Mouse (Mus musculus) midbrain, embryonic 13.5 days (tissue): Measurements from ENCODE around the gene Polr3k. TPM values are rescaled to one million over a fixed set of nuclear protein-coding genes. Genes with fewer than 3 reads are reported as not detected.

Experiments used
- ATAC-seq: fragments of 200-750 bp; cut with Nextera tagmentation; 2 replicates; pipeline ENCODE4 v1.8.0; 2017; ENCODE audit warnings: mild to moderate bottlenecking, moderate TSS enrichment, moderate library complexity
- H3K27ac ChIP-seq: fragments of 300-500 bp; sonication (generic); 2 replicates; pipeline ENCODE4 v1.5.1; 2015; ENCODE audit warnings: inconsistent platforms, mild to moderate bottlenecking, moderate library complexity
- H3K27me3 ChIP-seq: fragments of 300-500 bp; sonication (generic); 2 replicates; pipeline ENCODE4 v1.6.1; 2015; ENCODE audit warnings: mild to moderate bottlenecking, inconsistent platforms
- H3K36me3 ChIP-seq: fragments of 300-500 bp; sonication (generic); 2 replicates; pipeline ENCODE4 v1.6.1; 2015; ENCODE audit warnings: mild to moderate bottlenecking, inconsistent platforms
- H3K4me1 ChIP-seq: fragments of 300-500 bp; sonication (generic); replicated peaks from 2 replicates; pipeline ENCODE4 v1.6.1; 2015; ENCODE audit warnings: inconsistent platforms
- H3K4me2 ChIP-seq: fragments of 300-500 bp; sonication (generic); replicated peaks from 2 replicates; pipeline ENCODE4 v1.6.1; 2015; ENCODE audit warnings: moderate library complexity, mild to moderate bottlenecking, inconsistent platforms
- H3K4me3 ChIP-seq: fragments of 300-500 bp; sonication (generic); replicated peaks from 2 replicates; pipeline ENCODE4 v1.5.1; 2015; ENCODE audit warnings: mild to moderate bottlenecking, inconsistent platforms
- H3K9ac ChIP-seq: fragments of 300-500 bp; sonication (generic); replicated peaks from 2 replicates; pipeline ENCODE4 v1.6.1; 2015; ENCODE audit warnings: mild to moderate bottlenecking, inconsistent platforms
- H3K9me3 ChIP-seq: fragments of 300-500 bp; sonication (generic); 2 replicates; pipeline ENCODE4 v1.6.1; 2016; ENCODE audit warnings: mild to moderate bottlenecking, inconsistent platforms
- WGBS: fragments of 180-500 bp; shearing (Covaris S2); methylation state at CpG from one replicate; pipeline ENCODE4 v1.1.7; 2015; 5-methylcytosine and 5-hydroxymethylcytosine counted together
- polyA plus RNA-seq: library from polyadenylated mRNA; unstranded; fragments of >200 nt; fragmentation: Nextera tagmentation; extraction: Ambion mirVana; gene quantifications from 2 replicates; pipeline ENCODE4 v1.2.1, GENCODE M21; 2015

Polr3k gene
- 98.4 and 110 TPM in 2 replicates for polyA plus RNA-seq

- H3K27me3 ChIP-seq, result no peaks in the 10 kb centered on the region
- peak within 1 kb of the TSS; percentile 85 for H3K4me3 ChIP-seq
- H3K27ac ChIP-seq, result peak within 1 kb of the TSS; percentile 90
- H3K36me3 ChIP-seq, result peaks cover 11% of the 10 kb centered on the region
- under 1% methylated on average over 35 of the region's 35 CpGs for WGBS
- peak within 1 kb of the TSS; percentile 84 for H3K4me2 ChIP-seq
- no peaks in the 10 kb centered on the region for H3K9me3 ChIP-seq
- peak; percentile 100 for ATAC-seq
- peaks cover 32% of the 10 kb centered on the region for H3K4me1 ChIP-seq
- H3K9ac ChIP-seq, result peak within 1 kb of the TSS; percentile 89
Measured at GRCm38 (mm10) chr2:181863791-181864535, at the start of gene Polr3k. Gene Polr3k (plus strand): TSS chr2:181864337.

DNA sequence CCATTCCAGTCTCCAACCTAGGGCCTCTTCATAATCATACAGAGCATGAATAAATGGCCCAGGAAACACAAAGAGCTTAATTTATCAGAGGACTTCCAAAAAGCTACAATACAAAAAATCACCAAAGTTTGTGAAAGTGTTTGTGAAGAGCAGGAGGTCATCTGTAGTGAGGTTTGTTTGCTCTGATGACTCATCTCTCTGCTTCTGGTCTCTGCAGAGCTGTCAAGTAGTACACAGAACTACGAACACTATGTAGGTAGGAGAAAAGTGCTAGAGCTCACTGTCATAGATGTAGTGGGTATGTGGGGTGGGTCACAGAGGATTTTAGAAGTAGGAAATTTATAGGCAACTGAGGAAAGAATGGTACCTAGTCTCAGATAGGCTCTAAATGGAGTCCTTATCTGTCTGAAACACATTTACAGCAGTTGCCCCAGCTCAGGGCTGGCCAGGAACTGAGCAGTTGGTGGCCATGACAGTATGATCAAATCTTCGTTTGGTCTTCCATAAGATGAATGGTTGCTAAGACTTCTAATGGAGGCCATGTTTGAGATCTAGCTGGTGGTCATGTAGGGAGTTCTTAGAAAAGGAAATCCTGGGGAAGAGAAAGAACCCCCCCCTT lies 35.0 kb upstream of the Polr3k start:
- 76% methylated on average over 2 of the region's 2 CpGs for WGBS
- Histone ChIP-seq H3K4me3 (no peak overlapping the region), H3K27me3 (no peaks in the 10 kb centered on the region), H3K27ac (no peak overlapping the region), H3K4me1 (no peaks in the 10 kb centered on the region), H3K36me3 (peaks cover 55% of the 10 kb centered on the region), H3K9ac (no peak overlapping the region), H3K4me2 (no peak overlapping the region), H3K9me3 (no peaks in the 10 kb centered on the region)
- no peak for ATAC-seq

DNA sequence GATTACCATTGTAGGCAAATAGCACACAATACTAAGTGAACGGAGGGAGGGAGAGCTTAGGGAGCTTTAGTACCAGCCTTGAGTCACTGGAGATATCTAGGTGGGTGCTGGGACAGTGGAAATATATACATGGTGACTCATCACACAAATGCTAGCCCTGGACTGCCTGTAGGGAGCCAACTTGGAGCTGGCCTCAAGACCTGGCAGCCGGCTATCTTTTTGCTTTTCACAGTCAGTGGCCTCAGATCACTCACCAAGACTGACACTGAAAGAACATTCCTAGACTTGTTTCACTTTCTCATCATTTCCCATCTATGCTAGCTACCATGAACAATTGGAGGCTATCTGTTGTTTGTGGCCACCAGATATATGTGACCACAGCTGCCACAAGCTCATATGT lies 31.4 kb upstream of the Polr3k start:
- Histone ChIP-seq H3K4me3 (no peak overlapping the region), H3K9me3 (no peaks in the 10 kb centered on the region), H3K4me1 (peaks cover 5% of the 10 kb centered on the region), H3K36me3 (peaks cover 24% of the 10 kb centered on the region), H3K4me2 (no peak overlapping the region), H3K27ac (no peak overlapping the region), H3K27me3 (no peaks in the 10 kb centered on the region), H3K9ac (no peak overlapping the region)
- no peak for ATAC-seq
- 66% methylated on average over 2 of the region's 2 CpGs for WGBS

- Histone ChIP-seq H3K36me3 (peaks cover 8% of the 10 kb centered on the region), H3K9ac (peak within 1 kb of the TSS; percentile 83), H3K4me1 (peaks cover 17% of the 10 kb centered on the region), H3K4me3 (peak within 1 kb of the TSS; percentile 69), H3K4me2 (peak within 1 kb of the TSS; percentile 78), H3K27ac (peak within 1 kb of the TSS; percentile 85), H3K27me3 (no peaks in the 10 kb centered on the region), H3K9me3 (no peaks in the 10 kb centered on the region)
- ATAC-seq, result peak; percentile 99
- 0% methylated on average over 35 of the region's 35 CpGs for WGBS
Measured at GRCm38 (mm10) chr2:181837372-181838292, 26.5 kb upstream of the Polr3k start, which contains the start of gene Pcmtd2. Gene Pcmtd2 (plus strand): TSS chr2:181837854.

DNA sequence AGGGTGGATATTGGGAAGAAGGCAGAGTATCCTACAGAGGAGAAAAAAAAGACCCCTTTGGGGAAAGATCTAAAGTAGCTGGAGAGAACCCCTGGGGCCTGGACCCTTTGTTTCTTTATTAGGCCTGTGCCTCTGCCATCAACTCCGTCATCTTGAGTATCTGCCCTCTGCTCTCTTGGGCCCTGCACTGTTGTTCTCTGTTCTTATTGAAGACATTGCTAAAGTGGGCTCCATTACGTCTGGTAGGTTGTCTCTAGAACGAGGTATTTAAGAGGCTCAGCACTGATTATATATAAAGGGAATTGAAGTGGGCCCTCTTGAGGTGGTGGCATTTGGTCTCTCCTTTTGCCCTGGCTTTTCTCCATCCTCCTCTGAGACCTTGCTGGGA lies 25.9 kb upstream of the Polr3k start:
- Histone ChIP-seq H3K4me1 (peaks cover 17% of the 10 kb centered on the region), H3K9me3 (no peaks in the 10 kb centered on the region), H3K36me3 (peaks cover 9% of the 10 kb centered on the region), H3K4me3 (peak overlapping the region; percentile 69), H3K4me2 (peak overlapping the region; percentile 78), H3K27ac (peak overlapping the region; percentile 85), H3K9ac (peak overlapping the region; percentile 83), H3K27me3 (no peaks in the 10 kb centered on the region)
- ATAC-seq, result peak; percentile 47
- WGBS, result 1% methylated on average over 3 of the region's 3 CpGs

DNA sequence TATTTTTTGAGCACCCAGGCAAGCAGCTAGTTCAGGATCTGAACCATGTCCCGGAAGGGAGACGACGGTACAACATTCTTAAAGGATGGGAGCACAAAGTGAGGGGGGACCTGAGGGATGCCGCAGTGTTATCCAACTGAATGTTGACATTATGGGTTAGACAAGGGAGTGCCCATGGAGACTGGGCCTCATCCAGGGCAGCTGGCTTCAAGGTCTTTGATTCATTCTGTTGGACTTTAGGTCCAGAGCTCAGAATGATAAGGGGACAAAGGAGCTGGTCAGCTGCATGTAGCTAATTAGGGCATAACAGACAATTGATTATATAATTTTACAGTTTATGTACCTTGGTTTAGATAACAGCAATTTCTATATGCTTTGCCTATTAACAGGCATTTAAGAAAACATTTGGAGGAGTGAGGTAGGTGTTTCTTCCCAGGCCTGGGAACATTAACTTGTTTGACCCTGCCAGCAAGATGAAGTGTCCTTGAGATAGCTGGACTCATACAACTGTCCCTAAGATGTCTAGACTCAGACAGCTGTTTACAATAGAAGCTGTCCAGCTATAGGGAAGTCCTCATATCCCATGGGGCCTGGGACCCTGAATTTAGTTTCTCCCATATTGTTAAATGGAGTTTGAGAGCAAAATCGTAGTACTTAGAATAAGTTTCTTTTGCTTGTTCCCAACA lies 18.3 kb upstream of the Polr3k start:
- Histone ChIP-seq H3K27me3 (no peaks in the 10 kb centered on the region), H3K4me2 (no peak overlapping the region), H3K27ac (no peak overlapping the region), H3K36me3 (peaks cover 48% of the 10 kb centered on the region), H3K4me3 (no peak overlapping the region), H3K9me3 (no peaks in the 10 kb centered on the region), H3K9ac (no peak overlapping the region), H3K4me1 (no peaks in the 10 kb centered on the region)
- WGBS, result 87% methylated on average over 5 of the region's 5 CpGs
- no peak for ATAC-seq

DNA sequence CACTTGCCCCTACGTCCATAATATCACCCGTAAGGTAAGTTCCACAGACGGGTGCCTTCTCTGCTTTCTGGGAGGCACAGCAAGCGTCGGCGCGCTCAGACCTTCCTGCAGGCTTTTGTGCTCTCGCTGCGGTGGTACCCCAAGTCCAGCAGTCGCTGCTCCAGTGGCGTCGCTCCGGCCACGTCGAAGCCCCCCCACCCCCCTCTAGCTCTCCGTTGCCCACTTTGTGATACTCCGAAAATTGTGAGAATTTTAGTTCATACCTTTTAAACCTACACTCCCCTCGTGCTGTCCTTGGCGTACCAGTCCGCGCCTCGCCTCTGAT lies 361 bp downstream of the Polr3k start:
- Histone ChIP-seq H3K36me3 (peaks cover 17% of the 10 kb centered on the region), H3K27me3 (no peaks in the 10 kb centered on the region), H3K27ac (peak overlapping the region; percentile 90), H3K9ac (peak overlapping the region; percentile 89), H3K4me3 (peak overlapping the region; percentile 85), H3K9me3 (no peaks in the 10 kb centered on the region), H3K4me1 (peaks cover 32% of the 10 kb centered on the region), H3K4me2 (peak overlapping the region; percentile 84)
- ATAC-seq, result peak; percentile 65
- under 1% methylated on average over 22 of the region's 22 CpGs for WGBS

- H3K4me2 ChIP-seq, result no peak overlapping the region
- WGBS, result 61% methylated on average over 5 of the region's 5 CpGs
- ATAC-seq, result no peak
- H3K4me3 ChIP-seq, result no peak overlapping the region
- no peak overlapping the region for H3K27ac ChIP-seq
- H3K9me3 ChIP-seq, result no peaks in the 10 kb centered on the region
- no peaks in the 10 kb centered on the region for H3K27me3 ChIP-seq
- H3K36me3 ChIP-seq, result peaks cover 30% of the 10 kb centered on the region
- no peak overlapping the region for H3K9ac ChIP-seq
- peaks cover 32% of the 10 kb centered on the region for H3K4me1 ChIP-seq
Measured at GRCm38 (mm10) chr2:181866931-181867330, 2.8 kb downstream of the Polr3k start.

DNA sequence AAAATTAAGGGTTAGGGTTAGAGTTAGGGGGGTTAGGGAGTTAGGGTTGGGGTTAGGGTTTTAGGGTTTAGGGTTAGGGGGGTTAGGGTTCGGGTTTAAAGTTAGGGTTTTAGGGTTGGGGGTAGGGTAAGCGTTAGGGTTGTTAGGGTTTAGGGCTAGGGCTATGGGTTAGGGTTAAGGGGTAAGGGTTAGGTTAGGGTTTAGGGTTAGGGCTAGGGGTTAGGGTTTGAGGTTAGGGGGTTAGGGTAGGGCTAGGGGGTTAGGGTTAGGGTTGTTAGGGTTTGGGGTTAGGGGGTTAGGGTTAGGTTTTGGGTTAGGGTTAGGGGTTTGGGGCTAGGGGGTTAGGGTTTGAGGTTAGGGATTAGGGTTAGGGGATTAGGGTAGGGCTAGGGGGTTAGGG lies 6.9 kb downstream of the Polr3k start:
- 92% methylated on average over 2 of the region's 2 CpGs for WGBS
- peaks cover 11% of the 10 kb centered on the region for H3K4me1 ChIP-seq
- ATAC-seq, result no peak
- no peaks in the 10 kb centered on the region for H3K27me3 ChIP-seq
- H3K36me3 ChIP-seq, result peaks cover 38% of the 10 kb centered on the region
- no peaks in the 10 kb centered on the region for H3K9me3 ChIP-seq
- no peak overlapping the region for H3K4me2 ChIP-seq
- H3K4me3 ChIP-seq, result no peak overlapping the region
- H3K9ac ChIP-seq, result no peak overlapping the region
- no peak overlapping the region for H3K27ac ChIP-seq

GRCm38 (mm10) chr2:181878903-181879302 lies 14.8 kb downstream of the Polr3k start:
- Histone ChIP-seq H3K9me3 (no peaks in the 10 kb centered on the region), H3K27ac (no peak overlapping the region), H3K27me3 (no peaks in the 10 kb centered on the region), H3K4me2 (no peak overlapping the region), H3K9ac (no peak overlapping the region), H3K4me1 (no peaks in the 10 kb centered on the region), H3K36me3 (peaks cover 26% of the 10 kb centered on the region), H3K4me3 (no peak overlapping the region)
- ATAC-seq, result no peak
- 90% methylated on average over 1 of the region's 1 CpGs for WGBS

DNA sequence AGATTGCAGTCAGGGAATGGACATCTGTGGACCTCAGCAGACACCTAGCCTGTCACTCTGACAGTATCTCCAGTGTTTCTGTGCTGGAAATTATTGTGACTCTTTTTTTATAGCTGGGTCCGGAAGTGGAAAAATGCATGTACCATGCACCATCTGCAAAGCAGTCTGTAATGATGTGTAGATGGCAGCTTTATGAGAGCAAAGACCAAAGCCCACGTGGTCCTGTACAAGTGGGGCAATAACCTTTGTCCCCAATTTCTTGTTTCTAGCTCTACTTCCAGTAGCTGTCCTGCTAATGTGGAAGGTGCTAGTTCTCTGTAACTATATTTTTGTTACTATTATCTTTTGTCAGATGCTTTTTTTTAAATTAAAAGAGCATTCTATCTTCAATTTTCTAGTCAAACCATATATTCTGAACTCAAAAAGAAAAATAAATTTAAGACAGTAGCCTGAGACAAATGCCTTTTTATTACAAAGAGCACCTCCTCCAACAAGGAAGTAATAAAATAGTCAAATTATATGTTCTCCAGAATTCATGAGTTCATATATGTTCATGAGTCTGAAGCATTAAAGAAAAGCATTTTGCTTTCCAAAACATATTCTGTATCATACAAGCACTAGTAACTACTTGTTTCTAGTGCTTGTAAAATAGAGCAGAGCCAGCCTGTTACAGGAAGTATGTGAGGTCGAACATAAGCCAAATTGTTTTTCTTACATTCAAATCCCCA lies 19.0 kb downstream of the Polr3k start:
- ATAC-seq, result no peak
- Histone ChIP-seq H3K4me3 (no peak overlapping the region), H3K36me3 (peaks cover 8% of the 10 kb centered on the region; the same call in 1 of the 2 replicates), H3K4me2 (no peak overlapping the region), H3K9me3 (no peaks in the 10 kb centered on the region), H3K27me3 (no peaks in the 10 kb centered on the region), H3K4me1 (no peaks in the 10 kb centered on the region), H3K9ac (no peak overlapping the region), H3K27ac (no peak overlapping the region)
- 87% methylated on average over 3 of the region's 3 CpGs for WGBS
